ENCODE assay signal across 23 mouse cellular contexts in the genomic region with DNA sequence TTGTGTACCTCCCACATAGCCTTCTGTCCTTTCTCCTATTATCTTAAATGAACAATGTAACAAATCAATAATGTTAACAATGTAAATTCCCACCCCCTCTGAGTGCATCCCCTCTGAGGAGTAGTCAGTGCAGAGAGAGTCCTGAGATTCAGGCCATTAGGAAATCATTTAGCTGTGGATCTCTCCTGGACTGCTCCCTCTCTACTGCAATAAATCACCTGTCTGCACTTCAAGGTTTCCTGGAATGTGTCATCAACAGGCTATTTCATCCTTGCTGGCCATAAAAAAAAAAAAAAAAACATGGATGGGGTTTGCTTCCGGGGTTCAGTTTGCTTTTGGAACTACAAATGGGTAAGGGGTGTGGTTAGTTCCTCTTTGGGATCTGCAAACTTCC.
DNase-seq lines count a peak whose midpoint lies in the region; ATAC-seq and TF ChIP-seq lines count a peak whose summit lies in the region.
"Had no signal": no experiment of that assay in that cellular context is flagged by ENCODE, and none has a peak within 500 bp of the region (broad histone marks: within the 10 kb centered on the region; RNA-seq: fewer than 3 reads in every experiment).

No protein-coding gene starts in this region.

- TF ChIP-seq POLR2A in heart, adult 2 months (IDR thresholded peaks at IDR 0.05; ENCODE audit: insufficient read depth, low read depth, low read length) = no peak

- H3K4me3 ChIP-seq in heart, postnatal 0 days (ENCODE audit: low read depth, low read length) = no peak overlapping the region
- H3K4me3 ChIP-seq in heart, adult 2 months = no peak overlapping the region
- H3K4me3 ChIP-seq in kidney, postnatal 0 days (replicated peaks; ENCODE audit: low read depth, low read length) = no peak overlapping the region
- H3K4me3 ChIP-seq: embryonic facial prominence, embryonic 10.5 days; forebrain, embryonic 15.5 days; heart, embryonic 15.5 days; limb, embryonic 13.5 days; liver, embryonic 12.5 days had no signal

- H3K79me2 ChIP-seq in heart, adult 2 months (replicated peaks; ENCODE audit: control insufficient read depth, insufficient read depth, low read length) = no peaks in the 10 kb centered on the region

- 47% methylated on average over 1 of the region's 1 CpGs for WGBS in heart, postnatal 0 days
- WGBS in heart, adult 2 months = 46% methylated on average over 1 of the region's 1 CpGs
- 5% methylated on average over 1 of the region's 1 CpGs for WGBS in kidney, postnatal 0 days

- peaks cover 5% of the 10 kb centered on the region; the same call in 1 of the 2 replicates for H3K9me3 ChIP-seq in heart, postnatal 0 days (replicated peaks; ENCODE audit: control insufficient read depth, low read length)
- H3K9me3 ChIP-seq in kidney, postnatal 0 days (replicated peaks; ENCODE audit: low read length) = no peaks in the 10 kb centered on the region
- H3K9me3 ChIP-seq: forebrain, embryonic 15.5 days had no signal

- TF ChIP-seq CTCF in heart, postnatal 0 days (IDR thresholded peaks at IDR 0.05; ENCODE audit: low read depth) = no peak
- TF ChIP-seq CTCF in heart, adult 2 months (IDR thresholded peaks at IDR 0.05) = no peak
- TF ChIP-seq CTCF in kidney, postnatal 0 days (IDR thresholded peaks at IDR 0.05; ENCODE audit: low read depth) = no peak

- ATAC-seq in heart, postnatal 0 days (ENCODE audit: insufficient read depth, low read depth) = no peak
- ATAC-seq in kidney, postnatal 0 days (replicated peaks; ENCODE audit: low FRiP score, low read depth) = peak; percentile 93
- ATAC-seq: forebrain, embryonic 15.5 days; inflammation-experienced regulatory T-cells, adult 6 months; liver, embryonic 12.5 days had no signal

- 0 out of 2 replicates have a peak overlapping the region, but pooled peaks have one; percentile 60 for H3K27ac ChIP-seq in heart, postnatal 0 days (ENCODE audit: low read depth)
- no peak overlapping the region for H3K27ac ChIP-seq in heart, adult 2 months
- no peak overlapping the region for H3K27ac ChIP-seq in kidney, postnatal 0 days
- H3K27ac ChIP-seq: forebrain, embryonic 15.5 days; heart, embryonic 15.5 days; hindbrain, embryonic 14.5 days; limb, embryonic 13.5 days; liver, embryonic 12.5 days had no signal

- 0 out of 2 replicates have a peak, but pooled peaks cover 4% of the 10 kb centered on the region for H3K36me3 ChIP-seq in heart, postnatal 0 days (replicated peaks; ENCODE audit: control insufficient read depth, insufficient read depth, low read length)
- H3K36me3 ChIP-seq in heart, adult 2 months (ENCODE audit: control insufficient read depth, insufficient read depth, low read length) = no peaks in the 10 kb centered on the region
- H3K36me3 ChIP-seq in kidney, postnatal 0 days (ENCODE audit: insufficient read depth, low read length) = no peaks in the 10 kb centered on the region
- H3K36me3 ChIP-seq: embryonic facial prominence, embryonic 10.5 days; forebrain, embryonic 15.5 days; heart, embryonic 15.5 days; limb, embryonic 13.5 days; liver, embryonic 12.5 days had no signal

- no peak overlapping the region for H3K9ac ChIP-seq in heart, postnatal 0 days (replicated peaks; ENCODE audit: low read depth, low read length)
- no peak overlapping the region for H3K9ac ChIP-seq in heart, adult 2 months (ENCODE audit: low read depth, low read length)
- H3K9ac ChIP-seq in kidney, postnatal 0 days (ENCODE audit: low read depth, low read length) = no peak overlapping the region
- H3K9ac ChIP-seq: forebrain, embryonic 15.5 days; heart, embryonic 15.5 days; hindbrain, embryonic 14.5 days; limb, embryonic 13.5 days; liver, embryonic 12.5 days had no signal

- no peaks in the 10 kb centered on the region for H3K27me3 ChIP-seq in heart, postnatal 0 days (ENCODE audit: control insufficient read depth, insufficient read depth, low read length)
- no peaks in the 10 kb centered on the region for H3K27me3 ChIP-seq in heart, adult 2 months (ENCODE audit: control insufficient read depth, insufficient read depth, low read length)
- no peaks in the 10 kb centered on the region for H3K27me3 ChIP-seq in kidney, postnatal 0 days (ENCODE audit: insufficient read depth, low read length)
- H3K27me3 ChIP-seq: forebrain, embryonic 15.5 days; heart, embryonic 15.5 days; limb, embryonic 13.5 days; liver, embryonic 12.5 days had no signal

- TF ChIP-seq EP300 in heart, postnatal 0 days (IDR thresholded peaks at IDR 0.05; ENCODE audit: low read depth) = 0 out of 2 replicates have a peak, but pooled peaks have one; percentile 10
- TF ChIP-seq EP300 in heart, adult 2 months (IDR thresholded peaks at IDR 0.05; ENCODE audit: insufficient read depth, low read depth, low read length) = no peak

- H3K4me2 ChIP-seq in heart, postnatal 0 days (ENCODE audit: low read depth, low read length) = no peak overlapping the region
- no peak overlapping the region for H3K4me2 ChIP-seq in kidney, postnatal 0 days (ENCODE audit: low read length)
- H3K4me2 ChIP-seq: forebrain, embryonic 15.5 days; heart, embryonic 15.5 days; hindbrain, embryonic 14.5 days; limb, embryonic 13.5 days; liver, embryonic 12.5 days; midbrain, embryonic 11.5 days had no signal

- DNase-seq in heart, postnatal 0 days (ENCODE audit: low spot score) = no peak
- DNase-seq in heart, adult 2 months = no peak
- DNase-seq in kidney, postnatal 0 days (ENCODE audit: low spot score) = peak; percentile 79
- DNase-seq in kidney, adult 8-10 months = no peak
- peak; percentile 37 for DNase-seq in adrenal gland, postnatal 14 days
- DNase-seq in urinary bladder, adult 2 months (ENCODE audit: low spot score) = no peak
- DNase-seq in left cerebral cortex, adult 8-10 months (ENCODE audit: low spot score in 2 of 2) = no peak
- DNase-seq: cerebellum, adult 9-10 months; gastrocnemius, postnatal 14 days; heart, postnatal 4 days; lung, adult 18-20 months; lung, postnatal 10 days; right cerebral cortex, postnatal 4 days; thymus, adult 18-20 months; thymus, postnatal 4 days had no signal

- intact Hi-C loops in heart, adult 2 months (cut with DNase I) = no loop called here

- H3K4me1 ChIP-seq in heart, postnatal 0 days (ENCODE audit: control insufficient read depth, insufficient read depth) = peaks cover 6% of the 10 kb centered on the region; the same call in 1 of the 2 replicates
- no peaks in the 10 kb centered on the region; the same call in none of the 2 replicates for H3K4me1 ChIP-seq in heart, adult 2 months (ENCODE audit: control insufficient read depth, insufficient read depth, low read length)
- H3K4me1 ChIP-seq in kidney, postnatal 0 days (replicated peaks; ENCODE audit: insufficient read depth, low read length) = 0 out of 2 replicates have a peak, but pooled peaks cover 8% of the 10 kb centered on the region
- H3K4me1 ChIP-seq: heart, embryonic 15.5 days; liver, embryonic 12.5 days had no signal

Comparison
In these comparisons a context has a peak if more than half of its experiments do, and no peak if none do; other contexts are left out.
1. DNase-seq: peak in kidney, postnatal 0 days (single experiment) and adrenal gland, postnatal 14 days (single experiment); none in heart, postnatal 0 days (single experiment), heart, adult 2 months (0 of 2), kidney, adult 8-10 months (0 of 2), urinary bladder, adult 2 months (single experiment) and left cerebral cortex, adult 8-10 months (0 of 2).